Mouse (Mus musculus): ENCODE measurements around the gene Smg5. TPM values are rescaled to one million over a fixed set of nuclear protein-coding genes. Genes with fewer than 3 reads are reported as not detected.
"Not testable (repeated sequence)": the region's sequence is repeated elsewhere in the genome, so short reads cannot be mapped to it uniquely, and the experiment has no call there.

The Smg5 gene
- polyA plus RNA-seq, 1 experiment from 2014 or later = 48.6 TPM

- not testable (repeated sequence) for H3K9ac ChIP-seq; ATAC-seq (ENCODE audit: insufficient number of reproducible peaks, low FRiP score, low TSS enrichment, low read depth); H3K36me3 ChIP-seq; H3K27ac ChIP-seq (replicated peaks); H3K27me3 ChIP-seq; H3K4me3 ChIP-seq (replicated peaks); H3K4me2 ChIP-seq (replicated peaks); H3K9me3 ChIP-seq (replicated peaks)
- WGBS = 93% methylated on average over 9 of the region's 9 CpGs
- H3K4me1 ChIP-seq = peaks cover 11% of the 10 kb centered on the region
Observed at GRCm38 (mm10) chr3:88372643-88373042, 36.6 kb downstream of the Smg5 start, which contains the start of gene Bglap3. TSS of gene Bglap3 (minus strand) at chr3:88372743.

- peaks cover 11% of the 10 kb centered on the region for H3K4me1 ChIP-seq
- peak overlapping the region; percentile 48 for H3K4me2 ChIP-seq (replicated peaks)
- H3K9me3 ChIP-seq (replicated peaks); H3K27me3 ChIP-seq; H3K9ac ChIP-seq; H3K36me3 ChIP-seq: not testable (repeated sequence)
- peak overlapping the region; percentile 31 for H3K4me3 ChIP-seq (replicated peaks)
- WGBS = 7% methylated on average over 19 of the region's 19 CpGs
- H3K27ac ChIP-seq (replicated peaks) = 0 out of 2 replicates have a peak overlapping the region, but pooled peaks have one; percentile 48
- ATAC-seq (ENCODE audit: insufficient number of reproducible peaks, low FRiP score, low TSS enrichment, low read depth) = peak; percentile 89
Observed at GRCm38 (mm10) chr3:88375750-88376626, 39.9 kb downstream of the Smg5 start.

GRCm38 (mm10) chr3:88376644-88377043 is 40.6 kb downstream of the Smg5 start:
- not testable (repeated sequence) for H3K9me3 ChIP-seq (replicated peaks); H3K27ac ChIP-seq (replicated peaks); H3K27me3 ChIP-seq; H3K36me3 ChIP-seq; H3K9ac ChIP-seq; ATAC-seq (ENCODE audit: insufficient number of reproducible peaks, low FRiP score, low TSS enrichment, low read depth)
- Histone ChIP-seq H3K4me2 (replicated peaks) (peak overlapping the region; percentile 48), H3K4me3 (replicated peaks) (peak overlapping the region; percentile 31), H3K4me1 (peaks cover 12% of the 10 kb centered on the region)
- 15% methylated on average over 6 of the region's 7 CpGs for WGBS

- not testable (repeated sequence) for H3K9me3 ChIP-seq (replicated peaks); H3K4me3 ChIP-seq (replicated peaks); H3K9ac ChIP-seq; H3K27me3 ChIP-seq; H3K27ac ChIP-seq (replicated peaks); H3K36me3 ChIP-seq; ATAC-seq (ENCODE audit: insufficient number of reproducible peaks, low FRiP score, low TSS enrichment, low read depth); H3K4me2 ChIP-seq (replicated peaks)
- H3K4me1 ChIP-seq = peaks cover 14% of the 10 kb centered on the region
- WGBS = 79% methylated on average over 5 of the region's 5 CpGs
Observed at GRCm38 (mm10) chr3:88378599-88378998, 42.5 kb downstream of the Smg5 start, which contains the start of gene Bglap2. TSS of gene Bglap2 (minus strand) at chr3:88378699.

GRCm38 (mm10) chr3:88381389-88382315 is 45.6 kb downstream of the Smg5 start:
- ATAC-seq (ENCODE audit: insufficient number of reproducible peaks, low FRiP score, low TSS enrichment, low read depth) = peak; percentile 83
- 11% methylated on average over 16 of the region's 22 CpGs for WGBS
- H3K4me1 ChIP-seq; H3K36me3 ChIP-seq; H3K27me3 ChIP-seq; H3K9me3 ChIP-seq (replicated peaks); H3K9ac ChIP-seq; H3K27ac ChIP-seq (replicated peaks): not testable (repeated sequence)
- H3K4me2 ChIP-seq (replicated peaks) = peak overlapping the region; percentile 49
- peak overlapping the region; percentile 34 for H3K4me3 ChIP-seq (replicated peaks)

GRCm38 (mm10) chr3:88382383-88382782 is 46.3 kb downstream of the Smg5 start:
- peak overlapping the region; percentile 49 for H3K4me2 ChIP-seq (replicated peaks)
- H3K36me3 ChIP-seq; ATAC-seq (ENCODE audit: insufficient number of reproducible peaks, low FRiP score, low TSS enrichment, low read depth); H3K4me3 ChIP-seq (replicated peaks); H3K9ac ChIP-seq; H3K4me1 ChIP-seq; H3K27ac ChIP-seq (replicated peaks); H3K9me3 ChIP-seq (replicated peaks); H3K27me3 ChIP-seq: not testable (repeated sequence)
- WGBS = 37% methylated on average over 2 of the region's 7 CpGs

DNA sequence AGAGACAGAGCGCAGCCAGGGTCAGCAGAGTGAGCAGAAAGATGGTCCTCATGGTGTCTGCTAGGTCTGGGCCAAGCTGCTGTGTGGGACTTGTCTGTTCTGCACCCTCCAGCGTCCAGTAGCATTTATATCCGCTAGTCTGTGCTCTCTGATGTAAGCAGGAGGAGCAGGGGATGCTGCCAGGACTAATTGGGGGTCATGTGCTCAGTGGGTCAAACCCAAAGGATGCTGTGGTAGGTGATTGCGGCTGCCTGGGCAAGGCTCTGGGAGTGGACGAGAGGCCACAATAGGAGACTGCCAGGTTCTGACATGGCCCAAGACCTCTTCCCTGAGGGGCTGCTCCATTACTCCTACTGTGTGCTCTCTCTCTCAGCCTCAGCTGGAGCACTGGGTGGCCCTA is 48.3 kb downstream of the Smg5 start, which contains the start of gene Bglap:
Bglap (minus strand) TSS at position 101 of the 400 bp plus-strand sequence.
- no peaks in the 10 kb centered on the region for H3K27me3 ChIP-seq
- 77% methylated on average over 5 of the region's 5 CpGs for WGBS
- no peak within 1 kb of the TSS for H3K9ac ChIP-seq
- no peaks in the 10 kb centered on the region for H3K9me3 ChIP-seq (replicated peaks)
- H3K27ac ChIP-seq (replicated peaks) = no peak within 1 kb of the TSS
- no peak within 1 kb of the TSS for H3K4me2 ChIP-seq (replicated peaks)
- peak; percentile 39; the same call in 1 of the 2 replicates for ATAC-seq (ENCODE audit: insufficient number of reproducible peaks, low FRiP score, low TSS enrichment, low read depth)
- no peaks in the 10 kb centered on the region for H3K36me3 ChIP-seq
- H3K4me1 ChIP-seq = 0 out of 2 replicates have a peak, but pooled peaks cover 3% of the 10 kb centered on the region
- no peak within 1 kb of the TSS for H3K4me3 ChIP-seq (replicated peaks)

DNA sequence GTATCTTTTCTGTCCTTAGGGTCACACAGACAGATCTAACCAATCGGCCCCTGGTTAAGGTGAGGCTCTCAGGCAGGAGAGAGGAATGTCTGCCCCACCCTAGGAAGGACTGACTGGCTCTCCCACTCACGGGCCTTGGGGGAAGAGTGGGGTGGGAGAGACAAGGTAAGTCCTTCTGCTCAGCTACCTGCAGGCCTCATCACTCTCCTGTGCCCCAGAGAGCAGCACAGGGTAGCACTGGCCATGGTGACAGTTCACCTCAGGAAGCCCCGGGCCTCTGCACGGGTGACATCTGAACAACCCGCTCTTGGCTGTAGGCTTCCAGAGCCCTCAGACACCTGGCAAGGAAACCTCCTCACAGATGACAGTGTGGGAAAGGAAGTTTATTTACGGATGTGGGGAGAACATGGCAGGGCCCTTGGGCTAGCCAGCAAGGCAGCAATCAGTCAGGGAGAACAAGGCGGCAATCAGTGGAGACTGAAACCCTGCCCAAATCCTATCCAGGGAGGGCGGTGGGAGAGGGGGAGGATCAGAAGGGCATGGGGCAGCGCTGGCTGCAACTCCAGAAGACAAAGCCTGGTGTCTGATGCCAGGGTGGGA is 57.8 kb downstream of the Smg5 start:
- no peaks in the 10 kb centered on the region for H3K27me3 ChIP-seq
- ATAC-seq (ENCODE audit: insufficient number of reproducible peaks, low FRiP score, low TSS enrichment, low read depth) = peak; percentile 40; the same call in 1 of the 2 replicates
- H3K36me3 ChIP-seq = peaks cover 18% of the 10 kb centered on the region
- 81% methylated on average over 9 of the region's 9 CpGs for WGBS
- no peak overlapping the region for H3K9ac ChIP-seq
- no peaks in the 10 kb centered on the region for H3K9me3 ChIP-seq (replicated peaks)
- H3K4me1 ChIP-seq = 0 out of 2 replicates have a peak, but pooled peaks cover 6% of the 10 kb centered on the region
- no peak overlapping the region for H3K4me2 ChIP-seq (replicated peaks)
- H3K27ac ChIP-seq (replicated peaks) = no peak overlapping the region
- no peak overlapping the region for H3K4me3 ChIP-seq (replicated peaks)

DNA sequence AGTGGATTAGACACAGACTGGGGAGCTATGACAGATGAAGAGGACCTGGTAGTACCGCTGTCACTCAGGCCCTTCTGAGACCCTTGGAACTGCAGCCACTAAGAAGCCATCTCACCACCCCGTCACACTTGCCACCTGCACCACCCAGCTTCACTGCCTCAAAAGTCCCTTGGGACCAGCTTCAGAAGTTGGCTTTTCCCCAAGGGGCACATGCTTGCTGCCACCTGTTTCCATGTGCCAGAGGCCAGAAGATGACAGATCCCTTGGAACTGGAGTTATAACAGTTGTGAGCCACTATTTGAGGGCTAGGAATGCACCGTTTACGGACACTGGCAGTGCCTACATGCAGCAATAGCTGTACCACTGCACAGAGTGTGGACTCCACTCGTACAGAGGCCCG is 59.2 kb downstream of the Smg5 start:
- Histone ChIP-seq H3K9me3 (replicated peaks) (no peaks in the 10 kb centered on the region), H3K4me1 (0 out of 2 replicates have a peak, but pooled peaks cover 6% of the 10 kb centered on the region), H3K9ac (no peak overlapping the region), H3K4me2 (replicated peaks) (no peak overlapping the region), H3K36me3 (peaks cover 18% of the 10 kb centered on the region), H3K27me3 (no peaks in the 10 kb centered on the region), H3K27ac (replicated peaks) (no peak overlapping the region), H3K4me3 (replicated peaks) (no peak overlapping the region)
- ATAC-seq (ENCODE audit: insufficient number of reproducible peaks, low FRiP score, low TSS enrichment, low read depth) = no peak
- WGBS = 92% methylated on average over 6 of the region's 6 CpGs

DNA sequence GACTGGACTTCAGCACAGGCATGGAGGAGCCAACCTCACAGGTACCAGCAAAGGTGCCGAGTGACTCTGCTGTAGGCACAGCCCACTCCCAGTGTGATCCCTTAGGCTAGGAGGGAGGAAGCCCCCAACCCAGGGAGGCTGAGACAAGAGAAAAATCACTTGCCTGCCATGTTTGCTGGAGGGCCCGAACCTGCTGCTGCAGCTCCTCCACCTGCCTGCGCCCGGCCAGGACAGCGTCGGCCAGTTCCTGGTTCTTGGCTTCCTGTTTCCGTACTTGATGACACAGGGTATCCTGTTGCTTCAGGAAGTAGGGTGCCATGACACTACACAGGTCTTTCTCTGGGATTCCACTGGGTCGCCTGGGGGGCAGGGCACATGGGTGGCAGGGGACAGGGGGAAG is 59.7 kb downstream of the Smg5 start:
- H3K4me2 ChIP-seq (replicated peaks) = no peak overlapping the region
- no peaks in the 10 kb centered on the region for H3K27me3 ChIP-seq
- H3K4me3 ChIP-seq (replicated peaks) = no peak overlapping the region
- no peaks in the 10 kb centered on the region for H3K9me3 ChIP-seq (replicated peaks)
- H3K4me1 ChIP-seq = 0 out of 2 replicates have a peak, but pooled peaks cover 6% of the 10 kb centered on the region
- 89% methylated on average over 8 of the region's 8 CpGs for WGBS
- no peak for ATAC-seq (ENCODE audit: insufficient number of reproducible peaks, low FRiP score, low TSS enrichment, low read depth)
- H3K9ac ChIP-seq = no peak overlapping the region
- no peak overlapping the region for H3K27ac ChIP-seq (replicated peaks)
- peaks cover 15% of the 10 kb centered on the region for H3K36me3 ChIP-seq
